Mouse (Mus musculus): ENCODE measurements around the gene Magi2. TPM values are rescaled to one million over a fixed set of nuclear protein-coding genes. Genes with fewer than 3 reads are reported as not detected.

Magi2 gene
- polyA plus RNA-seq, 1 experiment from 2014 or later, result 4.1 TPM

- no peak overlapping the region for H3K4me3 ChIP-seq
- no peak overlapping the region for H3K27ac ChIP-seq
- H3K9me3 ChIP-seq (replicated peaks), result no peaks in the 10 kb centered on the region
- WGBS, result 61% methylated on average over 7 of the region's 7 CpGs
- no peaks in the 10 kb centered on the region for H3K27me3 ChIP-seq
- H3K4me1 ChIP-seq (replicated peaks), result no peaks in the 10 kb centered on the region
- H3K4me2 ChIP-seq, result no peak overlapping the region
- H3K9ac ChIP-seq, result no peak overlapping the region
- H3K36me3 ChIP-seq, result no peaks in the 10 kb centered on the region
- ATAC-seq (replicated peaks; ENCODE audit: insufficient number of reproducible peaks, insufficient read depth, low FRiP score, low read depth), result no peak
Observed at GRCm38 (mm10) chr5:20642196-20642595, 1415.4 kb downstream of the Magi2 start.

GRCm38 (mm10) chr5:20643741-20644140, 1416.9 kb downstream of the Magi2 start:
- Histone ChIP-seq H3K27me3 (no peaks in the 10 kb centered on the region), H3K36me3 (no peaks in the 10 kb centered on the region), H3K9me3 (replicated peaks) (no peaks in the 10 kb centered on the region), H3K9ac (no peak overlapping the region), H3K27ac (no peak overlapping the region), H3K4me2 (no peak overlapping the region), H3K4me1 (replicated peaks) (no peaks in the 10 kb centered on the region), H3K4me3 (no peak overlapping the region)
- ATAC-seq (replicated peaks; ENCODE audit: insufficient number of reproducible peaks, insufficient read depth, low FRiP score, low read depth), result no peak
- 76% methylated on average over 1 of the region's 1 CpGs for WGBS

GRCm38 (mm10) chr5:20646947-20647346, 1420.1 kb downstream of the Magi2 start:
- Histone ChIP-seq H3K27ac (no peak overlapping the region), H3K4me2 (no peak overlapping the region), H3K4me3 (no peak overlapping the region), H3K9me3 (replicated peaks) (no peaks in the 10 kb centered on the region), H3K27me3 (no peaks in the 10 kb centered on the region), H3K36me3 (no peaks in the 10 kb centered on the region), H3K9ac (no peak overlapping the region), H3K4me1 (replicated peaks) (no peaks in the 10 kb centered on the region)
- no peak for ATAC-seq (replicated peaks; ENCODE audit: insufficient number of reproducible peaks, insufficient read depth, low FRiP score, low read depth)
- WGBS, result 83% methylated on average over 3 of the region's 3 CpGs

GRCm38 (mm10) chr5:20653425-20654185, 1426.8 kb downstream of the Magi2 start:
- ATAC-seq (replicated peaks; ENCODE audit: insufficient number of reproducible peaks, insufficient read depth, low FRiP score, low read depth), result no peak
- H3K9me3 ChIP-seq (replicated peaks), result no peaks in the 10 kb centered on the region
- no peaks in the 10 kb centered on the region for H3K36me3 ChIP-seq
- peaks cover 4% of the 10 kb centered on the region; the same call in 1 of the 2 replicates for H3K4me1 ChIP-seq (replicated peaks)
- no peak overlapping the region for H3K4me2 ChIP-seq
- H3K9ac ChIP-seq, result no peak overlapping the region
- H3K4me3 ChIP-seq, result no peak overlapping the region
- H3K27ac ChIP-seq, result no peak overlapping the region
- 68% methylated on average over 11 of the region's 11 CpGs for WGBS
- peaks cover 5% of the 10 kb centered on the region; the same call in 1 of the 2 replicates for H3K27me3 ChIP-seq

- H3K4me3 ChIP-seq, result no peak overlapping the region
- no peak overlapping the region for H3K4me2 ChIP-seq
- 28% methylated on average over 10 of the region's 10 CpGs for WGBS
- peaks cover 4% of the 10 kb centered on the region; the same call in 1 of the 2 replicates for H3K4me1 ChIP-seq (replicated peaks)
- no peak overlapping the region for H3K9ac ChIP-seq
- no peak overlapping the region for H3K27ac ChIP-seq
- ATAC-seq (replicated peaks; ENCODE audit: insufficient number of reproducible peaks, insufficient read depth, low FRiP score, low read depth), result no peak
- H3K27me3 ChIP-seq, result peaks cover 5% of the 10 kb centered on the region; the same call in 1 of the 2 replicates
- no peaks in the 10 kb centered on the region for H3K9me3 ChIP-seq (replicated peaks)
- no peaks in the 10 kb centered on the region for H3K36me3 ChIP-seq
Observed at GRCm38 (mm10) chr5:20654766-20655472, 1428.1 kb downstream of the Magi2 start.

- H3K4me1 ChIP-seq (replicated peaks), result peaks cover 4% of the 10 kb centered on the region; the same call in 1 of the 2 replicates
- H3K9ac ChIP-seq, result no peak overlapping the region
- H3K27ac ChIP-seq, result no peak overlapping the region
- no peak overlapping the region for H3K4me2 ChIP-seq
- peaks cover 5% of the 10 kb centered on the region; the same call in 1 of the 2 replicates for H3K27me3 ChIP-seq
- H3K4me3 ChIP-seq, result no peak overlapping the region
- no peak for ATAC-seq (replicated peaks; ENCODE audit: insufficient number of reproducible peaks, insufficient read depth, low FRiP score, low read depth)
- WGBS, result 77% methylated on average over 5 of the region's 5 CpGs
- H3K36me3 ChIP-seq, result no peaks in the 10 kb centered on the region
- no peaks in the 10 kb centered on the region for H3K9me3 ChIP-seq (replicated peaks)
Observed at GRCm38 (mm10) chr5:20657056-20657455, 1430.2 kb downstream of the Magi2 start.

GRCm38 (mm10) chr5:20667601-20668000, 1440.8 kb downstream of the Magi2 start:
- WGBS, result 91% methylated on average over 8 of the region's 8 CpGs

GRCm38 (mm10) chr5:20668736-20669355, 1442.0 kb downstream of the Magi2 start:
- Histone ChIP-seq H3K4me2 (no peak overlapping the region), H3K27me3 (no peaks in the 10 kb centered on the region), H3K9me3 (replicated peaks) (no peaks in the 10 kb centered on the region), H3K36me3 (no peaks in the 10 kb centered on the region), H3K27ac (no peak overlapping the region), H3K9ac (no peak overlapping the region), H3K4me3 (no peak overlapping the region), H3K4me1 (replicated peaks) (no peaks in the 10 kb centered on the region)
- WGBS, result 78% methylated on average over 10 of the region's 10 CpGs
- no peak for ATAC-seq (replicated peaks; ENCODE audit: insufficient number of reproducible peaks, insufficient read depth, low FRiP score, low read depth)

More at GRCm38 (mm10) chr5:20667601-20668000, 1440.8 kb downstream of the Magi2 start:
- no peak overlapping the region for H3K9ac ChIP-seq
- H3K4me3 ChIP-seq, result no peak overlapping the region
- ATAC-seq (replicated peaks; ENCODE audit: insufficient number of reproducible peaks, insufficient read depth, low FRiP score, low read depth), result no peak
- no peak overlapping the region for H3K4me2 ChIP-seq
- no peaks in the 10 kb centered on the region for H3K27me3 ChIP-seq
- no peaks in the 10 kb centered on the region for H3K9me3 ChIP-seq (replicated peaks)
- no peaks in the 10 kb centered on the region for H3K4me1 ChIP-seq (replicated peaks)
- H3K27ac ChIP-seq, result no peak overlapping the region
- no peaks in the 10 kb centered on the region for H3K36me3 ChIP-seq

- Histone ChIP-seq H3K9me3 (replicated peaks) (no peaks in the 10 kb centered on the region), H3K4me3 (no peak overlapping the region), H3K27ac (no peak overlapping the region), H3K9ac (no peak overlapping the region), H3K27me3 (no peaks in the 10 kb centered on the region), H3K4me1 (replicated peaks) (no peaks in the 10 kb centered on the region), H3K36me3 (no peaks in the 10 kb centered on the region), H3K4me2 (no peak overlapping the region)
- WGBS, result 70% methylated on average over 5 of the region's 5 CpGs
- no peak for ATAC-seq (replicated peaks; ENCODE audit: insufficient number of reproducible peaks, insufficient read depth, low FRiP score, low read depth)
Observed at GRCm38 (mm10) chr5:20669456-20669855, 1442.6 kb downstream of the Magi2 start.

GRCm38 (mm10) chr5:20671826-20672225, 1445.0 kb downstream of the Magi2 start:
- H3K4me1 ChIP-seq (replicated peaks), result no peaks in the 10 kb centered on the region
- no peak overlapping the region for H3K4me2 ChIP-seq
- WGBS, result 24% methylated on average over 1 of the region's 1 CpGs
- H3K9me3 ChIP-seq (replicated peaks), result no peaks in the 10 kb centered on the region
- H3K27me3 ChIP-seq, result no peaks in the 10 kb centered on the region
- H3K36me3 ChIP-seq, result no peaks in the 10 kb centered on the region
- no peak overlapping the region for H3K4me3 ChIP-seq
- ATAC-seq (replicated peaks; ENCODE audit: insufficient number of reproducible peaks, insufficient read depth, low FRiP score, low read depth), result no peak
- H3K9ac ChIP-seq, result no peak overlapping the region
- no peak overlapping the region for H3K27ac ChIP-seq

- no peaks in the 10 kb centered on the region for H3K27me3 ChIP-seq
- H3K4me1 ChIP-seq (replicated peaks), result no peaks in the 10 kb centered on the region
- H3K9me3 ChIP-seq (replicated peaks), result no peaks in the 10 kb centered on the region
- H3K36me3 ChIP-seq, result no peaks in the 10 kb centered on the region
- no peak for ATAC-seq (replicated peaks; ENCODE audit: insufficient number of reproducible peaks, insufficient read depth, low FRiP score, low read depth)
- H3K4me3 ChIP-seq, result no peak overlapping the region
- WGBS, result 59% methylated on average over 8 of the region's 8 CpGs
- no peak overlapping the region for H3K27ac ChIP-seq
- no peak overlapping the region for H3K4me2 ChIP-seq
- H3K9ac ChIP-seq, result no peak overlapping the region
Observed at GRCm38 (mm10) chr5:20674523-20674922, 1447.7 kb downstream of the Magi2 start.

Measured in heart, embryonic 15.5 days (tissue).